Mouse (Mus musculus) intestine, embryonic 15.5 days (tissue): ENCODE measurements at regions not wholly inside any gene's neighbourhood (a gene's known extent, or its start where the extent isn't known, plus 50 kb on each side); places are given as distances from the start of the nearest gene placed in this dataset.

Experiments
- ATAC-seq: fragments of 200-750 bp; cut with Nextera tagmentation; 2 replicates; pipeline ENCODE4 v1.8.0; 2017; ENCODE audit warnings: moderate TSS enrichment, moderate library complexity
- H3K27ac ChIP-seq: fragments of 300-500 bp; sonication (generic); 2 replicates; pipeline ENCODE4 v1.5.1; 2015; ENCODE audit warnings: mild to moderate bottlenecking, inconsistent platforms
- H3K27me3 ChIP-seq: fragments of 300-500 bp; sonication (generic); replicated peaks from 2 replicates; pipeline ENCODE4 v1.6.1; 2015; ENCODE audit warnings: inconsistent platforms
- H3K36me3 ChIP-seq: fragments of 300-500 bp; sonication (generic); 2 replicates; pipeline ENCODE4 v1.6.1; 2015; ENCODE audit warnings: inconsistent platforms
- H3K4me1 ChIP-seq: fragments of 300-500 bp; sonication (generic); replicated peaks from 2 replicates; pipeline ENCODE4 v1.6.1; 2015; ENCODE audit warnings: inconsistent platforms
- H3K4me2 ChIP-seq: fragments of 300-500 bp; sonication (generic); replicated peaks from 2 replicates; pipeline ENCODE4 v1.6.1; 2015; ENCODE audit warnings: mild to moderate bottlenecking, inconsistent platforms
- H3K4me3 ChIP-seq: fragments of 300-500 bp; sonication (generic); replicated peaks from 2 replicates; pipeline ENCODE4 v1.5.1; 2015; ENCODE audit warnings: inconsistent platforms
- H3K9ac ChIP-seq: fragments of 300-500 bp; sonication (generic); 2 replicates; pipeline ENCODE4 v1.6.1; 2015; ENCODE audit warnings: inconsistent platforms
- H3K9me3 ChIP-seq: fragments of 300-500 bp; sonication (generic); 2 replicates; pipeline ENCODE4 v1.6.1; 2016; ENCODE audit warnings: inconsistent platforms
- WGBS: fragments of 180-500 bp; shearing (Covaris S2); methylation state at CpG from one replicate; pipeline ENCODE4 v1.1.7; 2015; 5-methylcytosine and 5-hydroxymethylcytosine counted together

- Histone ChIP-seq H3K4me2 (no peak overlapping the region), H3K9ac (no peak overlapping the region), H3K4me3 (no peak overlapping the region), H3K27me3 (no peaks in the 10 kb centered on the region), H3K9me3 (no peaks in the 10 kb centered on the region), H3K36me3 (no peaks in the 10 kb centered on the region), H3K27ac (no peak overlapping the region), H3K4me1 (no peaks in the 10 kb centered on the region)
- 83% methylated on average over 2 of the region's 2 CpGs for WGBS
- ATAC-seq: no peak
Observed at GRCm38 (mm10) chr8:30511358-30511757, 2917.2 kb upstream of the 5930422O12Rik start.

- Histone ChIP-seq H3K27me3 (no peaks in the 10 kb centered on the region), H3K9me3 (no peaks in the 10 kb centered on the region), H3K27ac (no peak overlapping the region), H3K9ac (no peak overlapping the region), H3K4me1 (no peaks in the 10 kb centered on the region), H3K36me3 (no peaks in the 10 kb centered on the region), H3K4me3 (no peak overlapping the region), H3K4me2 (no peak overlapping the region)
- no peak for ATAC-seq
- 47% methylated on average over 10 of the region's 10 CpGs for WGBS
Observed at GRCm38 (mm10) chr8:30522806-30523462, 2905.6 kb upstream of the 5930422O12Rik start.

GRCm38 (mm10) chr8:30532862-30533500 lies 2895.5 kb upstream of the 5930422O12Rik start:
- H3K9me3 ChIP-seq: no peaks in the 10 kb centered on the region
- H3K4me3 ChIP-seq: no peak overlapping the region
- H3K36me3 ChIP-seq: no peaks in the 10 kb centered on the region
- no peak for ATAC-seq
- H3K27ac ChIP-seq: no peak overlapping the region
- H3K4me2 ChIP-seq: no peak overlapping the region
- no peaks in the 10 kb centered on the region for H3K27me3 ChIP-seq
- no peaks in the 10 kb centered on the region for H3K4me1 ChIP-seq
- H3K9ac ChIP-seq: no peak overlapping the region
- WGBS: 60% methylated on average over 3 of the region's 3 CpGs

- Histone ChIP-seq H3K36me3 (no peaks in the 10 kb centered on the region), H3K9ac (no peak overlapping the region), H3K27ac (no peak overlapping the region), H3K4me1 (no peaks in the 10 kb centered on the region), H3K9me3 (no peaks in the 10 kb centered on the region), H3K4me2 (no peak overlapping the region), H3K27me3 (no peaks in the 10 kb centered on the region), H3K4me3 (no peak overlapping the region)
- 78% methylated on average over 3 of the region's 3 CpGs for WGBS
- no peak for ATAC-seq
Observed at GRCm38 (mm10) chr8:30533501-30533870, 2895.0 kb upstream of the 5930422O12Rik start.

- no peak overlapping the region for H3K4me2 ChIP-seq
- no peak for ATAC-seq
- no peaks in the 10 kb centered on the region for H3K9me3 ChIP-seq
- 81% methylated on average over 3 of the region's 3 CpGs for WGBS
- H3K27me3 ChIP-seq: no peaks in the 10 kb centered on the region
- H3K9ac ChIP-seq: no peak overlapping the region
- H3K4me3 ChIP-seq: no peak overlapping the region
- H3K36me3 ChIP-seq: no peaks in the 10 kb centered on the region
- no peak overlapping the region for H3K27ac ChIP-seq
- no peaks in the 10 kb centered on the region for H3K4me1 ChIP-seq
Observed at GRCm38 (mm10) chr8:30535450-30535849, 2893.1 kb upstream of the 5930422O12Rik start.

- H3K9me3 ChIP-seq: no peaks in the 10 kb centered on the region
- H3K9ac ChIP-seq: no peak overlapping the region
- no peak overlapping the region for H3K27ac ChIP-seq
- H3K4me2 ChIP-seq: no peak overlapping the region
- H3K27me3 ChIP-seq: no peaks in the 10 kb centered on the region
- ATAC-seq: no peak
- H3K36me3 ChIP-seq: no peaks in the 10 kb centered on the region
- H3K4me1 ChIP-seq: no peaks in the 10 kb centered on the region
- WGBS: 85% methylated on average over 1 of the region's 1 CpGs
- H3K4me3 ChIP-seq: no peak overlapping the region
Observed at GRCm38 (mm10) chr8:30542196-30542595, 2886.3 kb upstream of the 5930422O12Rik start.

- H3K9ac ChIP-seq: no peak overlapping the region
- no peak overlapping the region for H3K4me2 ChIP-seq
- WGBS: 26% methylated on average over 2 of the region's 2 CpGs
- no peak for ATAC-seq
- H3K9me3 ChIP-seq: no peaks in the 10 kb centered on the region
- no peaks in the 10 kb centered on the region for H3K27me3 ChIP-seq
- H3K36me3 ChIP-seq: no peaks in the 10 kb centered on the region
- no peaks in the 10 kb centered on the region for H3K4me1 ChIP-seq
- H3K27ac ChIP-seq: no peak overlapping the region
- no peak overlapping the region for H3K4me3 ChIP-seq
Observed at GRCm38 (mm10) chr8:30547820-30548219, 2880.7 kb upstream of the 5930422O12Rik start.

GRCm38 (mm10) chr8:30551051-30551450 lies 2877.5 kb upstream of the 5930422O12Rik start:
- H3K27me3 ChIP-seq: no peaks in the 10 kb centered on the region
- no peak overlapping the region for H3K9ac ChIP-seq
- H3K4me2 ChIP-seq: no peak overlapping the region
- no peaks in the 10 kb centered on the region for H3K4me1 ChIP-seq
- no peaks in the 10 kb centered on the region for H3K36me3 ChIP-seq
- no peak overlapping the region for H3K27ac ChIP-seq
- WGBS: 73% methylated on average over 1 of the region's 1 CpGs
- no peak overlapping the region for H3K4me3 ChIP-seq
- no peaks in the 10 kb centered on the region for H3K9me3 ChIP-seq
- no peak for ATAC-seq

- Histone ChIP-seq H3K27me3 (no peaks in the 10 kb centered on the region), H3K36me3 (no peaks in the 10 kb centered on the region), H3K27ac (no peak overlapping the region), H3K4me1 (no peaks in the 10 kb centered on the region), H3K4me2 (no peak overlapping the region), H3K9ac (no peak overlapping the region), H3K4me3 (no peak overlapping the region), H3K9me3 (no peaks in the 10 kb centered on the region)
- ATAC-seq: no peak
Observed at GRCm38 (mm10) chr8:30557429-30557828, 2871.1 kb upstream of the 5930422O12Rik start.

- WGBS: 83% methylated on average over 8 of the region's 8 CpGs
- H3K36me3 ChIP-seq: no peaks in the 10 kb centered on the region
- H3K27me3 ChIP-seq: no peaks in the 10 kb centered on the region
- H3K9ac ChIP-seq: no peak overlapping the region
- H3K9me3 ChIP-seq: no peaks in the 10 kb centered on the region
- H3K27ac ChIP-seq: no peak overlapping the region
- H3K4me1 ChIP-seq: no peaks in the 10 kb centered on the region
- no peak overlapping the region for H3K4me2 ChIP-seq
- H3K4me3 ChIP-seq: no peak overlapping the region
- no peak for ATAC-seq
Observed at GRCm38 (mm10) chr8:30561323-30562207, 2866.9 kb upstream of the 5930422O12Rik start.

- no peaks in the 10 kb centered on the region for H3K4me1 ChIP-seq
- no peak overlapping the region for H3K4me3 ChIP-seq
- H3K27me3 ChIP-seq: no peaks in the 10 kb centered on the region
- no peaks in the 10 kb centered on the region for H3K9me3 ChIP-seq
- 43% methylated on average over 3 of the region's 3 CpGs for WGBS
- no peaks in the 10 kb centered on the region for H3K36me3 ChIP-seq
- H3K9ac ChIP-seq: no peak overlapping the region
- peak; percentile 65 for ATAC-seq
- no peak overlapping the region for H3K4me2 ChIP-seq
- H3K27ac ChIP-seq: no peak overlapping the region
Observed at GRCm38 (mm10) chr8:30569799-30570198, 2858.7 kb upstream of the 5930422O12Rik start.

GRCm38 (mm10) chr8:30570547-30570946 lies 2858.0 kb upstream of the 5930422O12Rik start:
- Histone ChIP-seq H3K27me3 (no peaks in the 10 kb centered on the region), H3K9me3 (no peaks in the 10 kb centered on the region), H3K36me3 (no peaks in the 10 kb centered on the region), H3K4me2 (no peak overlapping the region), H3K4me3 (no peak overlapping the region), H3K27ac (no peak overlapping the region), H3K9ac (no peak overlapping the region), H3K4me1 (no peaks in the 10 kb centered on the region)
- ATAC-seq: no peak
- 40% methylated on average over 5 of the region's 5 CpGs for WGBS
